In the genomic region with DNA sequence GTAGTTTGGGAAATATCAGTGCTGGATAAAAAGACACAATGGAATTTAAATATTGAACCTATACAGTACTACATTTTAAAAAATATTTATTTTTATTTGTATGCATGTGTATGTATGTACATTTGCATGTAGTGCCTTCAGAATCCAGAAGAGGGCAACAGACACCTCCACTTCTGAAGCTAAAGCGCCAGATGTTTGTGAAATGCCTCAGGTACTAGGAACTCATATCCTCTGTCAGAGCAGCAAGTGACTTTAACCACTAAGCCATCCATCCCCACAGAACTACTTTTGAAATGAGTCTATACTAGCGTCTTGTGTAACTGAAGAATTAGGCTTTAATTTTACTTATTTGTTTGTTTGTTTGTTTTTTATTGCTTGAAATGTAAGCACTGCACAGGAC, we compare ENCODE assay signal across 8 mouse cellular contexts.
DNase-seq lines count a peak whose midpoint lies in the region; ATAC-seq lines count a peak whose summit lies in the region.

No protein-coding gene starts in this region.

- H3K9me3 ChIP-seq in forebrain, embryonic 13.5 days (replicated peaks): no peaks in the 10 kb centered on the region
- no peaks in the 10 kb centered on the region for H3K9me3 ChIP-seq in forebrain, embryonic 15.5 days
- H3K9me3 ChIP-seq in midbrain, embryonic 11.5 days (ENCODE audit: control insufficient read depth, low read length): no peaks in the 10 kb centered on the region
- H3K9me3 ChIP-seq in midbrain, embryonic 13.5 days: no peaks in the 10 kb centered on the region

- WGBS in forebrain, embryonic 13.5 days: 45% methylated on average over 2 of the region's 2 CpGs
- 54% methylated on average over 2 of the region's 2 CpGs for WGBS in forebrain, embryonic 15.5 days
- 51% methylated on average over 2 of the region's 2 CpGs for WGBS in midbrain, embryonic 11.5 days
- WGBS in midbrain, embryonic 13.5 days: 51% methylated on average over 2 of the region's 2 CpGs

- DNase-seq in midbrain, embryonic 11.5 days (ENCODE audit: low spot score, missing footprints): no peak
- DNase-seq in adrenal gland, postnatal 36 days: peak; percentile 3 to 37
- no peak for DNase-seq in right cerebral cortex, postnatal 14 days

- ATAC-seq in forebrain, embryonic 13.5 days: peak; percentile 55; the same call in 1 of the 2 replicates
- ATAC-seq in forebrain, embryonic 15.5 days (replicated peaks): no peak
- peak; percentile 52; the same call in 1 of the 2 replicates for ATAC-seq in midbrain, embryonic 11.5 days (ENCODE audit: low FRiP score)
- no peak for ATAC-seq in midbrain, embryonic 13.5 days
- peak; percentile 82 to 84 for ATAC-seq in hematopoietic stem cell, adult 5-6 weeks (replicated peaks in 1 of 2; ENCODE audit: insufficient read depth in 1 of 2, low FRiP score in 2 of 2, low TSS enrichment in 1 of 2, low read depth in 1 of 2, poor library complexity in 2 of 2, severe bottlenecking in 2 of 2)
- peak; percentile 80 for ATAC-seq in neutrophil, adult 5-6 weeks (ENCODE audit: extremely low read depth, insufficient number of reproducible peaks, low FRiP score, poor library complexity, severe bottlenecking)

- H3K9ac ChIP-seq in forebrain, embryonic 13.5 days: no peak overlapping the region
- H3K9ac ChIP-seq in forebrain, embryonic 15.5 days (replicated peaks): no peak overlapping the region
- H3K9ac ChIP-seq in midbrain, embryonic 11.5 days (ENCODE audit: low read length): no peak overlapping the region
- no peak overlapping the region for H3K9ac ChIP-seq in midbrain, embryonic 13.5 days (replicated peaks)

- H3K4me3 ChIP-seq in forebrain, embryonic 13.5 days: no peak overlapping the region
- no peak overlapping the region for H3K4me3 ChIP-seq in forebrain, embryonic 15.5 days
- H3K4me3 ChIP-seq in midbrain, embryonic 11.5 days (ENCODE audit: low read depth, low read length): no peak overlapping the region
- no peak overlapping the region for H3K4me3 ChIP-seq in midbrain, embryonic 13.5 days (replicated peaks)

- H3K27ac ChIP-seq in forebrain, embryonic 13.5 days: no peak overlapping the region
- no peak overlapping the region for H3K27ac ChIP-seq in forebrain, embryonic 15.5 days (replicated peaks)
- H3K27ac ChIP-seq in midbrain, embryonic 11.5 days (ENCODE audit: low read depth, low read length): no peak overlapping the region
- H3K27ac ChIP-seq in midbrain, embryonic 13.5 days: no peak overlapping the region

- no peaks in the 10 kb centered on the region for H3K27me3 ChIP-seq in forebrain, embryonic 13.5 days
- no peaks in the 10 kb centered on the region for H3K27me3 ChIP-seq in forebrain, embryonic 15.5 days
- H3K27me3 ChIP-seq in midbrain, embryonic 11.5 days (ENCODE audit: control insufficient read depth, insufficient read depth, low read length): no peaks in the 10 kb centered on the region
- H3K27me3 ChIP-seq in midbrain, embryonic 13.5 days: no peaks in the 10 kb centered on the region

- no peak overlapping the region for H3K4me2 ChIP-seq in forebrain, embryonic 13.5 days
- H3K4me2 ChIP-seq in forebrain, embryonic 15.5 days (replicated peaks): no peak overlapping the region
- H3K4me2 ChIP-seq in midbrain, embryonic 11.5 days: no peak overlapping the region
- H3K4me2 ChIP-seq in midbrain, embryonic 13.5 days (replicated peaks): no peak overlapping the region

- no peaks in the 10 kb centered on the region for H3K36me3 ChIP-seq in forebrain, embryonic 13.5 days (ENCODE audit: poor library complexity, severe bottlenecking)
- H3K36me3 ChIP-seq in forebrain, embryonic 15.5 days: no peaks in the 10 kb centered on the region
- no peaks in the 10 kb centered on the region for H3K36me3 ChIP-seq in midbrain, embryonic 11.5 days (ENCODE audit: control insufficient read depth, insufficient read depth, low read length)
- H3K36me3 ChIP-seq in midbrain, embryonic 13.5 days: no peaks in the 10 kb centered on the region

- H3K4me1 ChIP-seq in forebrain, embryonic 13.5 days: no peaks in the 10 kb centered on the region
- H3K4me1 ChIP-seq in forebrain, embryonic 15.5 days: no peaks in the 10 kb centered on the region
- no peaks in the 10 kb centered on the region for H3K4me1 ChIP-seq in midbrain, embryonic 11.5 days (ENCODE audit: control insufficient read depth, insufficient read depth, low read length)
- no peaks in the 10 kb centered on the region for H3K4me1 ChIP-seq in midbrain, embryonic 13.5 days (replicated peaks)

Comparison
In these comparisons a context has a peak if more than half of its experiments do, and no peak if none do; other contexts are left out.
1. ATAC-seq: peak in forebrain, embryonic 13.5 days (single experiment), midbrain, embryonic 11.5 days (single experiment), hematopoietic stem cell, adult 5-6 weeks (2 of 2) and neutrophil, adult 5-6 weeks (single experiment); none in forebrain, embryonic 15.5 days (single experiment) and midbrain, embryonic 13.5 days (single experiment).
2. DNase-seq: peak in adrenal gland, postnatal 36 days (2 of 2); none in midbrain, embryonic 11.5 days (single experiment) and right cerebral cortex, postnatal 14 days (single experiment).